Mouse (Mus musculus): Measurements from ENCODE around the gene Tmprss7. TPM values are rescaled to one million over a fixed set of nuclear protein-coding genes. Genes with fewer than 3 reads are reported as not detected.

Tmprss7 gene
- polyA plus RNA-seq, 1 experiment from 2014 or later: 0.40 TPM

- Histone ChIP-seq H3K4me2 (no peak overlapping the region), H3K4me3 (no peak overlapping the region), H3K27ac (no peak overlapping the region), H3K27me3 (no peaks in the 10 kb centered on the region), H3K36me3 (ENCODE audit: poor library complexity, severe bottlenecking) (no peaks in the 10 kb centered on the region), H3K9me3 (replicated peaks) (no peaks in the 10 kb centered on the region), H3K4me1 (no peaks in the 10 kb centered on the region), H3K9ac (no peak overlapping the region)
- 46% methylated on average over 1 of the region's 1 CpGs for WGBS
- no peak for ATAC-seq
Measured at GRCm38 (mm10) chr16:45676462-45676861, 17.0 kb downstream of the Tmprss7 start.

- Histone ChIP-seq H3K9ac (no peak overlapping the region), H3K27me3 (no peaks in the 10 kb centered on the region), H3K4me3 (no peak overlapping the region), H3K4me1 (no peaks in the 10 kb centered on the region; the same call in 1 of the 2 replicates), H3K4me2 (no peak overlapping the region), H3K27ac (no peak overlapping the region), H3K9me3 (replicated peaks) (no peaks in the 10 kb centered on the region), H3K36me3 (ENCODE audit: poor library complexity, severe bottlenecking) (no peaks in the 10 kb centered on the region)
- WGBS: 72% methylated on average over 4 of the region's 4 CpGs
- no peak for ATAC-seq
Measured at GRCm38 (mm10) chr16:45670005-45670404, 23.5 kb downstream of the Tmprss7 start.

DNA sequence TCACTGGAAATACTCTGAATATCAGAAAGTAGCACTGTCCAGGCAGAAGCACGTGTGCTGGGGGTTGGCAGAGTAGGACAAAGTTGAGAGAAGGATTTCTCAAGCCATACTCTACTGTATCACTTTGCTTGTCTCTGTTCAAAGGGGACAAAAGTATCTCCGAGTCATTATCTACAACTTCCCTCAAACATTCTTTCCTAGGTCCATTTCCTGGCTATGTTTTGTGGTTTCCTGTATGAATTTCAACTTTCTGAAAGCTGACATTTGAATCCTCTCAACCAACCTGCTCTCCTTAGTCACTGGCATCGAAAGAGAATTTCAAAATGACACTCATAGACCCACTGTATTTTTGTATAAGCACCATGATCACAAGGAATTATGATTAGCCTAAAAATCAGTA is 25.3 kb downstream of the Tmprss7 start:
- Histone ChIP-seq H3K9me3 (replicated peaks) (no peaks in the 10 kb centered on the region), H3K4me3 (no peak overlapping the region), H3K36me3 (ENCODE audit: poor library complexity, severe bottlenecking) (no peaks in the 10 kb centered on the region), H3K27ac (no peak overlapping the region), H3K27me3 (no peaks in the 10 kb centered on the region), H3K4me1 (no peaks in the 10 kb centered on the region; the same call in 1 of the 2 replicates), H3K9ac (no peak overlapping the region), H3K4me2 (no peak overlapping the region)
- 80% methylated on average over 3 of the region's 3 CpGs for WGBS
- no peak for ATAC-seq

- no peak for ATAC-seq
- no peaks in the 10 kb centered on the region for H3K36me3 ChIP-seq (ENCODE audit: poor library complexity, severe bottlenecking)
- no peaks in the 10 kb centered on the region; the same call in 1 of the 2 replicates for H3K4me1 ChIP-seq
- H3K4me2 ChIP-seq: no peak overlapping the region
- H3K4me3 ChIP-seq: no peak overlapping the region
- no peak overlapping the region for H3K9ac ChIP-seq
- no peak overlapping the region for H3K27ac ChIP-seq
- WGBS: 91% methylated on average over 2 of the region's 2 CpGs
- no peaks in the 10 kb centered on the region for H3K27me3 ChIP-seq
- no peaks in the 10 kb centered on the region for H3K9me3 ChIP-seq (replicated peaks)
Measured at GRCm38 (mm10) chr16:45666136-45666535, 27.3 kb downstream of the Tmprss7 start.

DNA sequence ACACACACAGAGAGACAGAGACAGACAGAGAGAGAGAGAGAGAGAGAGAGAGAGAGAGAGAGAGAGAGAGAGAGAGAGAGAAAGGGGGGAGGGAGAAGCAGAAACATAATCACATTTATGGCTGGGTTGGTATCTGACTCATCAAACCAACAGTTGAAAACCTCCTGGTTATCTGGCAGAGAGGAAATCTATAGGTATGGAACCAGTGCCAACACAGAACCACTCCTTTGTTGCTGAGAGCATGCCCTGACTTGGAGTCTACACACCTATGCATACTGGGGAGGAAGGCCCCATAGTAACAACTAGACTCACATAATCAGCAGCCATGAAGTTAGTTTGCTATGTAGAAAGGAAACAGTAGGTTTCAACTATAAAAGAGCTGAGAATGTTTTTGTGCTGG is 31.1 kb downstream of the Tmprss7 start:
- ATAC-seq: no peak
- Histone ChIP-seq H3K4me2 (no peak overlapping the region), H3K4me1 (no peaks in the 10 kb centered on the region), H3K4me3 (no peak overlapping the region), H3K36me3 (ENCODE audit: poor library complexity, severe bottlenecking) (no peaks in the 10 kb centered on the region), H3K27ac (no peak overlapping the region), H3K27me3 (no peaks in the 10 kb centered on the region), H3K9me3 (replicated peaks) (no peaks in the 10 kb centered on the region), H3K9ac (no peak overlapping the region)

DNA sequence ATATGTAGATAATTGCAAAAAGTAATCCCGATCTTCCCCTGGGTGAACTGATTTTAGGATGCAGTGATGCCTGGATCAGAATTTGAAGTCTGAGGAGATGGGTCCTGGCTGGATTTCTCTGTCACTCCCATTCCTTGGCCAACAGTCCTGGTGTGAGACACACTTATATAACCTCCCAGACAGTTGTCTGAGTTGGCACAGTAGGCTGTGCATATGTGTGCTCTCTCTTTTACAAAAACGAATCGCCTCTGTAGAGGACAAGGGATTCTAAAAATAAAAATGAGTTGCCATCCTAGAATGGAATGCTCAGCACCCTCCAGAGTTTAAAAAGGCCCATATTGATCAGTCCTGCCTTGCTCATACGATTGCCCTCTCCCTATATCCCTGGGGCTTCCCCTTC is 33.9 kb downstream of the Tmprss7 start:
- 0 out of 2 replicates have a peak, but pooled peaks cover 4% of the 10 kb centered on the region for H3K27me3 ChIP-seq
- H3K4me1 ChIP-seq: no peaks in the 10 kb centered on the region
- H3K4me2 ChIP-seq: no peak overlapping the region
- H3K9me3 ChIP-seq (replicated peaks): no peaks in the 10 kb centered on the region
- WGBS: 91% methylated on average over 4 of the region's 4 CpGs
- no peak overlapping the region for H3K27ac ChIP-seq
- no peak overlapping the region for H3K4me3 ChIP-seq
- no peaks in the 10 kb centered on the region for H3K36me3 ChIP-seq (ENCODE audit: poor library complexity, severe bottlenecking)
- ATAC-seq: no peak
- H3K9ac ChIP-seq: no peak overlapping the region

DNA sequence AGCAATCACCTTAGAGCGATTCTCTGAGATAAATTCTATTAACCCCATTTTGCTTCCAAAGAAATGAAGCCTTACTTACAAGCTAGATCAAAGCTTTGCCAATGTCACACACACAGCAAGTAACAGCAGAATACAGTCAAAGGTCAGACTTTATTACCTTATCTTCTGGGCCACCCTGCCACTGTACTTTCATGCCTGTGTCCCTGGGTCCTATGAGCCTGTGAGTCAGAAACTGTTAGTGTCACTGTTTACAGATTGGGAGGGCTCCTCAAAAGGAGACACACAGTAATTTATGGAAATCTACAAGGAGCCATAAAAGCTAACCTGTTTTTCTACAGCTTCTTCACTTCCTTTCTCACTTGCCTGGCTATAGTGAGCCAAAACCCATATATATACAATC is 35.2 kb downstream of the Tmprss7 start:
- Histone ChIP-seq H3K36me3 (ENCODE audit: poor library complexity, severe bottlenecking) (no peaks in the 10 kb centered on the region), H3K4me2 (no peak overlapping the region), H3K27ac (no peak overlapping the region), H3K4me3 (no peak overlapping the region), H3K9me3 (replicated peaks) (no peaks in the 10 kb centered on the region), H3K27me3 (peaks cover 17% of the 10 kb centered on the region), H3K4me1 (peaks cover 9% of the 10 kb centered on the region), H3K9ac (no peak overlapping the region)
- no peak for ATAC-seq
- 92% methylated on average over 1 of the region's 1 CpGs for WGBS

- no peak for ATAC-seq
- no peaks in the 10 kb centered on the region for H3K36me3 ChIP-seq (ENCODE audit: poor library complexity, severe bottlenecking)
Measured at GRCm38 (mm10) chr16:45657574-45658159, 35.8 kb downstream of the Tmprss7 start.

DNA sequence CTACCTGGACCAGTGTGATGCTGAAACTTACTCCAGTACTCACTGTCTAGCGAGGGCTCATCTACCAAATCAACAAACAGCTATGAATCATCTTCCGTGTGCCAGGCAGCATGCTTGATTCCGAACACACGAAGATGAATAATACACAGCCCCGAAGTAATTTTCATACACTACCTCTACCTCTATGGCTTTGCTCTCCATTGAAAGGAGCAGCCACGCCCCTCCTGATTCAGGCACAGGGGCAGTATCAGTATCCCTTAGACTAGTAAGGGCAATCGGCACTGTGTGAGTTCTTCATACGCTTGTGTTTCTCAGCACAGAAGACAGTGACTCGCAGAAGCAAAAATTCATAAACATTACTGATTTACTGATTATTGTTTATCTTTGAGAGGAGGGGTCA is 39.0 kb downstream of the Tmprss7 start:
- Histone ChIP-seq H3K4me2 (peak overlapping the region; percentile 59; the same call in 1 of the 2 replicates), H3K9me3 (replicated peaks) (no peaks in the 10 kb centered on the region), H3K36me3 (ENCODE audit: poor library complexity, severe bottlenecking) (no peaks in the 10 kb centered on the region), H3K27ac (no peak overlapping the region), H3K27me3 (peaks cover 20% of the 10 kb centered on the region), H3K4me1 (peaks cover 9% of the 10 kb centered on the region), H3K4me3 (no peak overlapping the region), H3K9ac (no peak overlapping the region)
- ATAC-seq: no peak
- WGBS: 58% methylated on average over 9 of the region's 9 CpGs

More at GRCm38 (mm10) chr16:45657574-45658159, 35.8 kb downstream of the Tmprss7 start:
- no peak overlapping the region for H3K9ac ChIP-seq
- no peaks in the 10 kb centered on the region for H3K9me3 ChIP-seq (replicated peaks)
- no peak overlapping the region for H3K27ac ChIP-seq
- WGBS: 92% methylated on average over 12 of the region's 12 CpGs
- no peak overlapping the region for H3K4me2 ChIP-seq
- no peak overlapping the region for H3K4me3 ChIP-seq
- peaks cover 9% of the 10 kb centered on the region for H3K4me1 ChIP-seq
- peaks cover 20% of the 10 kb centered on the region for H3K27me3 ChIP-seq

DNA sequence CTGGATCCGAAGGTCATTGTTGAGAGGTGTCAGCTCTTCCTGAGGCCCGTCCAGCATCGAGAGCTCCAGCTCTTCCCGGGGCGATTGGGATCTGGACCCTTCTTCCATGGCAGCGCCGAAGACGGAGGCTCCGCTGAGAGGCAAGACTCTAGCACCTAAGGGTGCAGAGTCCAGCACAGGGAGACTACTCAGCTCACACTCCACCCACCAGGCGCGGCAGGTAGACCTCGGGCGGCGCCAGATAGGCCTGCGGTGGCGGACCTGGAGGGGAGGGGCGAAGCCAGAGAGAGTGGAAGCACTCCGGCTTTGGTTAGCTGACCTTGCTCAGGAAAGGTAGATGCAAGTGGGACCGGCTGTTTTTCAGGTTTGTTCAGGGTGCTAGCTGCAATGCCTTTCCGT is 39.5 kb downstream of the Tmprss7 start, which contains the start of gene BC016579:
Gene BC016579 (minus strand): TSS at position 135 of the 399 bp plus-strand sequence.
- ATAC-seq: no peak
- Histone ChIP-seq H3K4me3 (peak within 1 kb of the TSS; percentile 27), H3K9me3 (replicated peaks) (no peaks in the 10 kb centered on the region), H3K27me3 (peaks cover 20% of the 10 kb centered on the region), H3K9ac (peak within 1 kb of the TSS; percentile 37; the same call in 1 of the 2 replicates), H3K27ac (no peak within 1 kb of the TSS), H3K4me2 (peak within 1 kb of the TSS; percentile 59), H3K36me3 (ENCODE audit: poor library complexity, severe bottlenecking) (no peaks in the 10 kb centered on the region), H3K4me1 (peaks cover 9% of the 10 kb centered on the region)
- 7% methylated on average over 20 of the region's 20 CpGs for WGBS

DNA sequence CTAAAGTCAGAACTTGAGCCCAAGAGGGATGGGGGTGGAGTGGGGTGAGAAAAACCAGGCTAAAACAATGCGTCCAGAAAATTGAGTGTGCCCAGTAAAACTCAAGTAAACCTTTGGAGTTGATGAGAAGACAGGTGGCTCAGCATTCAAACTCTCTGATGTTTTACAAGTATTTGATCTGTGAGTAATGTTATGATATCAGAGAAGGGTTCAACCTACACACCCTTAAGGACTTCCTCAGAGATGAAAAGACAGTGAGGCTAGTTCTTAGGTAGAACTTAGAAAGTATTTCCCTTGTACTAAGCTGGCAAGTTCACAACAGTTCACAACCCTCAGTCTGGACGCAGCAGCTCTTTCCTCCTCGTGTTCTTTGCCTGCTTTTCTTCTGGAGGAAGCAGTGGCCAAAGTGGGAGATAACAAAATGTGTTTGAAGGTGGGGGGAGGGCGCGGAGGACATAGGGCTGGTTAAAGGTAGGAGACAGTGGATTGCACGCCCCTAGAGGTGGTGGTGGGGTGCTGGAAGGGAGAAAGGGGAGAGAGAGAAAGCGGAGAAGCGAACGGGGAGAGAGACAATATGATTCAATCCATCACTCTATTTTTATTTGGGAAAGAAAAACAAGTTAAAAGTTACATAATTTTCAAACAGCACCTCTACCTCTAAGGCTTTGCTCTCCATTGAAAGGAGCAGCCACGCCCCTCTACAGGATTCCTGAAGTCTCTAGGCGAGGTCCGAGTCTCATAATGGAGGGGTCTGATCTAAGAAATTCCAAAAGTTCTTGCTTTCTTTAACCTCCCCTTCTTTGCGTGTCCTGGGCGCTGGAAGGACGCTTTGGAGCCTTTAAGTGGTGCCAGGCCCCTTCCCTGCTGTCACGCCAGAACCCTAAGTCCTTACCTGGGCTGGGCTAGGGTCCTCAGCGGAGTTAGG is 40.2 kb downstream of the Tmprss7 start:
- no peak for ATAC-seq
- Histone ChIP-seq H3K36me3 (ENCODE audit: poor library complexity, severe bottlenecking) (no peaks in the 10 kb centered on the region), H3K9ac (peak overlapping the region; percentile 37; the same call in 1 of the 2 replicates), H3K4me1 (peaks cover 9% of the 10 kb centered on the region), H3K27me3 (peaks cover 20% of the 10 kb centered on the region), H3K4me2 (peak overlapping the region; percentile 59), H3K27ac (no peak overlapping the region), H3K4me3 (peak overlapping the region; percentile 27), H3K9me3 (replicated peaks) (no peaks in the 10 kb centered on the region)
- 16% methylated on average over 17 of the region's 17 CpGs for WGBS

GRCm38 (mm10) chr16:45651497-45651896 is 42.0 kb downstream of the Tmprss7 start:
- Histone ChIP-seq H3K27me3 (peaks cover 20% of the 10 kb centered on the region), H3K9me3 (replicated peaks) (no peaks in the 10 kb centered on the region), H3K36me3 (ENCODE audit: poor library complexity, severe bottlenecking) (no peaks in the 10 kb centered on the region), H3K9ac (no peak overlapping the region), H3K4me1 (peaks cover 9% of the 10 kb centered on the region), H3K4me2 (no peak overlapping the region), H3K27ac (no peak overlapping the region), H3K4me3 (no peak overlapping the region)
- ATAC-seq: no peak
- WGBS: 95% methylated on average over 2 of the region's 2 CpGs
